Mouse (Mus musculus): ENCODE results near the gene Sfrp5. TPM values are rescaled to one million over a fixed set of nuclear protein-coding genes. Genes with fewer than 3 reads are reported as not detected.
A peak's percentile ranks its signal among the peaks of the same experiment; 100 is the strongest.

The Sfrp5 gene
- total RNA-seq (2017), result 0.20 TPM in 1 of 2 replicates, not detected in the other

DNA sequence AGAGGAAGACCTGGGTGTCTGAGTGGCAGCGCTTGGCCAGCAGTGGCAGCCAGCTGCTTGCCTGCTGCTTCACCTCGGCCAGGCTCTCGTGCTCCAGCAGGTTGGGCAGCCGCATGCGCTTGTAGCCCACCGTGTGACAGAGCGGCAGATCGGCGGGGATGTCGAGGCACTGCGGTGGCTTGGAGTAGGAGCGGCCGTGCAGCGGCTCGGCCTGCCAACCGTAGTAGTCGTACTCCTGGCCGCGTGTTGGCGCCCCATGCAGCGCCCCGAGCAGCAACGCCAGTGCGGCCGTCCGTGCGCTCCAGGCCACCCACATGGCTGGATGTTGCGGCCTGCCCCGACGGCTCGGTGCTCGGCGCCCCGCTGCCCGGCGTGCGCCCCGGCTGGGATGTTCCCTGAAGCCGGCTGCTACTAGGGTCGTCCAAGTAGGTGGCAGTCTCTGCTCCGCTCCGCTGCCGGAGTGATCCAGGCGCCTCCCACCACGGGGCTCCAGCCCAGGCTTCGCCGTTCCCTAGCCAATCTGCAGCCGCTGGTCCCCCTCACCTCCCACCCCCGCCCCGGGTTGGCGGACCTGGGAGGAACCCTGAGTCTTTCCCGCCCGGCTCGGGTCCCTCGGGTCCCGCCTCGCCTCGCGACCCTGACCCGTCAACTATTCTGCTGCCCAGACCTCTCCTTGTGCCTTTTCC, at the start of gene Sfrp5:
Gene Sfrp5, minus strand, starts transcription at position 557 of the 686 bp plus-strand sequence.
- no peak for ATAC-seq (replicated peaks in 1 of 2; ENCODE audit: insufficient read depth in 1 of 2, low FRiP score in 2 of 2, low TSS enrichment in 1 of 2, low read depth in 1 of 2, poor library complexity in 2 of 2, severe bottlenecking in 2 of 2)

DNA sequence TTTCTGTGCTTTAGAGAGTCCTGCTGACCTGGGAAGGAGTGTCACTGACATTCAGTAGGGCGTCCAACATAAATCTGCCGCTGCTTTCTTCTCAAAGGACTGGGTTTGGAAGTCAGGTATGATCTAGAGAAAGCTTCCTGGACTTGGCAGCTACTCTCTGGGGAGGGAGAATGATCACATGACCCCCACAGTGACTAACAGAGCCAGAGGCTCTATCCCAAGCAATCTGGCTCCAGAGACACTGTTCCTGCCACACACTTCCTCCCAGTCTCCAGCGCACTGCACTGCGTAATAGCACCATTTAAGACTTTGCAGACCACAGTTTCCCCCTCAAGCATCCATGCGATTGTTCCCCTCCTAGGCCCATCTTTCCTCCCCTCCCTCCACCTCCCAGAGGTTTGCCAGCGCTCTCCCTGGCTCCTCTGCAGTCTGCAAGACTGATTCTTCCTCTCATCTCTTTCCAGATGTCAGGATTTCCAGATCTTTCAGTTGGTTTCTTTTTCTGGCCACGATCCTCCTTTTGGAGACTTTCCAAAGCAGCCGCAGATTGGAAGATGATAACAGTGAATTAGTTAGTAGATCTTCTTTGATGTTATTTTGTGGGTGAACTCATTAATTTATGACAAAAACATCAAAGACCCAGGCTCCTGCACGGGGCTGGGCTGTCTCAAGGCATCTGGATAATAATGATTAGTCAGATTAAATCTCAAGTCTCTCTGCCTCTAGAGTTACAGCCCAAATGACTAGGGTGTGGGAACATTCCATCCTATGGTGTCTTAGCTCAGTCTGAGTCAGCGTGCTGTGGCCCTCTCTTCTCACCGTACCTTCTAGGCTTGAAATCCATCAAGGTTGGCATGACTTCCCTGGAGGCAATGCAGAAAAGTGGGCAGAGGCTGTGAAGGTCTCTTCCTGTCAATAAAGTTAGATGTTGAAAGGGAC, 48.2 kb upstream of the Sfrp5 start:
- no peak for ATAC-seq (replicated peaks in 1 of 2; ENCODE audit: insufficient read depth in 1 of 2, low FRiP score in 2 of 2, low TSS enrichment in 1 of 2, low read depth in 1 of 2, poor library complexity in 2 of 2, severe bottlenecking in 2 of 2)

DNA sequence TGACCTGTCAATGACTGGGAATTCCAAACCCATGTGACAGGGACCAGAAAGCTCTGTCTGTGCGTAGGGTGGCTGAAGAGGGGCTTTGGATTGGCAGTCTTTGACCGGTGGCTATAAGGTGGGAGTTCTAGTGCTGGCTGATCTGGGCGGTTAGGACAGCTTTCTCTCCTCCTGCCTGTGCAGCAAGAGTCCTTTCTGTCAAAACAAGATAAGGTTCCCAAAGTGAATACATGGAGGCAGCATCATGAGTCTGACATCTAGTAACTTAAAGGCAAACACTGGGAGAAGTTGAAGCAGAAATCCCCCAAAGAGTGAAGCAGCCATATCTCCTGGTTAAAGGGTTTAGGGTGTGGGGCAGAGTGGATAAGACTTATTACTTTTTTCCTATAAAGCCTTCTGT, 45.5 kb upstream of the Sfrp5 start, which contains the start of gene Golga7b:
Gene Golga7b, plus strand, starts transcription at position 56 of the 400 bp plus-strand sequence.
- no peak for ATAC-seq (replicated peaks in 1 of 2; ENCODE audit: insufficient read depth in 1 of 2, low FRiP score in 2 of 2, low TSS enrichment in 1 of 2, low read depth in 1 of 2, poor library complexity in 2 of 2, severe bottlenecking in 2 of 2)

DNA sequence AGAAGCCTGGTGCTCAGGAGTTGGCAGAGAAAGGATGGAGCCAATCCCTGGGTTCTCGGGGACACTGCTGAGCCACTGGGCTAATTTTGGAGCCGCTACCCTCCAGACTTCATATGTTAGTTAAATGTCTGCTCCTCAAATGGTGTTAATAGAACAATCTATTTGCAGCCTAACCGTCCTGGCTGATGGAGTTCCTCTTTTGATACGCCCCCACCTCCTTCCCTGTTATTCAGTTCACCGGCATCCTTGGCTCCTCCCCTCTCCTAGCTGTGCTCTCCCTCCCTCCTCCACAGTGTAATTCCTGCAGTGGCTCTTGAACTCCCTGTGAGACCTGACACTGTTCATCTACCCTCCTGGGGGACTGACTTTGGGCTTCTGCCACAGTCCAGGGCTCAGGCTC, 44.6 kb upstream of the Sfrp5 start:
- peak; percentile 32 to 37; a peak in 2 of 4 replicates for ATAC-seq (replicated peaks in 1 of 2; ENCODE audit: insufficient read depth in 1 of 2, low FRiP score in 2 of 2, low TSS enrichment in 1 of 2, low read depth in 1 of 2, poor library complexity in 2 of 2, severe bottlenecking in 2 of 2)

DNA sequence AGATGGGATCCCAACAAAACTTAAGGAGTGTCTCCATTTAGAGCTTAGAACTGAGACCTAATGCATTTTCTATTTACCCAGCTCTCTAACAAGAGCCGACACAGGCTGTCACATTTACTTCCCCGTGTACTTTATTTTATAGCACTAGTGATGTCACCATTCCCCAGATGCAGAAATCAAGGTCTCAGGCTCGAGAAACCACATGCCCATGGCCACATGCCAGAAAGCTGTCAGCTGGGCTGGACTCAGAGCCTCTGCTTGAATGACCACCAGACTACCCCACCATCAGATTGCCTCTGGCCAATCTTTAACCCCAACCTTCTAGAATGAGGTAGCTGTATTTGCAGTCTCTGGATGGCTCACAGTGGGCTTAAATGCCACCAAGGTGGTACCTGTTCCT, 41.3 kb upstream of the Sfrp5 start:
- no peak for ATAC-seq (replicated peaks in 1 of 2; ENCODE audit: insufficient read depth in 1 of 2, low FRiP score in 2 of 2, low TSS enrichment in 1 of 2, low read depth in 1 of 2, poor library complexity in 2 of 2, severe bottlenecking in 2 of 2)

DNA sequence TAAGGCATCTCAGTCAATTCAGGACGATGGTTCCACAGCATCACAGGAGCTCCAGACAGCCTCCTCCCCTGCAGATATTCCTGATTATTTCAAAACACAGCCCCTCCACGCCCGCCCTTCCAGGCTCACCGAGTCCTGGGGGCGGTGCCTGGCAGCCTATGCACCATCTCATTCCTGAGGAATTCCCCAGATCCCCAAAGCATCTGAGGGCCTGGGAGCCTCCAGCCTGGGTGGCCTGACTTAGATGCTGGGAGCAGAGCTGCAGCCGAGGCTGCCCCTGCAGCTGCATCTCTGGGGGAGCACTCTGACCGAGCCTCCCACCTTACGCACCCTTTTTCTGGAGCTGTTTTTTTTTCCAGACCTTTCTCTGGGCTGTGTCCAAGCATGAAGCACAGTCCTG, 38.8 kb upstream of the Sfrp5 start:
- no peak for ATAC-seq (replicated peaks in 1 of 2; ENCODE audit: insufficient read depth in 1 of 2, low FRiP score in 2 of 2, low TSS enrichment in 1 of 2, low read depth in 1 of 2, poor library complexity in 2 of 2, severe bottlenecking in 2 of 2)

DNA sequence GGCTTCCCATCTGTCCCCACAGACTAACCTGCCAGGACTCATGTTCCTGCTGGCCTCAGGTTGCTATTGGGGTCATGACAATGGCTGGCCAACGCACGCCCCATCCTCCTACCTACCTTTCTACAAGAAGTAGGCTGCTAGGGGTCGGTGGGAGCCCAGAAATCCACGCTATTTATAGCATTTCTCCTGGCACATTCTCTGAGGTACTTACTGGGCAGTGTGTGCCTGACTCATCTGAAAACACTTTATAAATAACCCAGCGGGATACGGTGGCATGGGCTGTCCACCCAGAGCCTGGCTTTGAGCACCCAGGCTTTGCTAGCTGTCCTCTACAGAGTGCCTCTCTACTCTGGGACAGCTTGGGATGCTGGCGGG, 36.3 kb upstream of the Sfrp5 start:
- no peak for ATAC-seq (replicated peaks in 1 of 2; ENCODE audit: insufficient read depth in 1 of 2, low FRiP score in 2 of 2, low TSS enrichment in 1 of 2, low read depth in 1 of 2, poor library complexity in 2 of 2, severe bottlenecking in 2 of 2)

DNA sequence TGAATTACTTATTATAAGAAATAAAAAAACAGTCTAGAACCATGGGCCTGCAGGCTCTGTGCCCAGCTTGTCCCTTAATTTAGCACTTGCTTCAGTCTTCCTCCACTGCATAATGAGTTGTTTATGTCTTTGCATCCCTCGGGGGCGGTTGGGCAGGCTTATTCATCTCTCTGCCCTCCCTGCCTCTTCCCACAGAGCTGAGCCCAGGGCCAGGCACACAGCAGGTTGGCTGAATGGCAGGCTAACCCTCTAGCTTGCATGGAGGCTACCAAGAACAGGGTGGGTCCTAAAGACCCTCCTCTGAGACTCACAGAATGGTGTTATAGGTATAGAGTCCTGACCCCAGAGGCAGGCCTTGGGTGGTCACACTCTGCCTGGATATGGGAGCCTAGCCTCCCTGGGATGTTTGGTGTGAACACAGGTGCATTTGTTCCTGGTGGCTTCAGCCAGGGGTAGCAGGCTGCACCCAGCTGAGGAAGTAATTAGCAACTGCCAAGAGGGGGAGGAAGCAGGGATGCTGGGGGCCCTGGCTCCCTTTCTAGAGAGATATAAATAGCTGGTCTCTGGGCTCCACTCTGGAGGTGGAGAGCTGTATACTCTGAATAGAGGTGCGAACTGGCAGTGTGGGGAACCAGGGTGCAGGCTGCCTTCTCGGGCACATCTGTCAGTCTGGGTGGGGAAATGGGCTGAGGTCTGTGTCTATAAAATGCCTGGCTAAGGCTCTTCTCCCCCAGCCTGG, 35.7 kb upstream of the Sfrp5 start:
- ATAC-seq (replicated peaks in 1 of 2; ENCODE audit: insufficient read depth in 1 of 2, low FRiP score in 2 of 2, low TSS enrichment in 1 of 2, low read depth in 1 of 2, poor library complexity in 2 of 2, severe bottlenecking in 2 of 2), result peak in 1 of 2 experiments; percentile 71; a peak in 2 of 4 replicates

DNA sequence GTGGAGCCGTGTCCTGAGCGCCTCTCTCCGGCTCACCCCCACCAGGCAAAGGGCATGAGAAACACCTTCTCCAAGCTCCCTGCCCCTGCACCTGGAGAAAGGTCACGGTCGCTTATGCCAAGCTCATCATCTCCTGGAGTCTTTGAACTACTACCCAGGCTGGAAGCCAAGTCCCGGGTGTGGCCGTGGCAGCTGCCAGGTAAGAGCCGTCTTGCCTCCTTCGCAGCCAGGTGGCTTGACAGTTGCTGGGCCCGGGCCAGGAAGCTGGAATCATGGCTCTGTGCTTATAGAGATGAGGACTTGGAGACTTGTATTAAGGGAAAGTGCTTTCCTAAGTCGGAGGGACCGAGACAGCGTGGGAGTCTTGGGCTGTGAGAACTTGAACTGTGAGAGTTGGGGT, 28.9 kb upstream of the Sfrp5 start:
- ATAC-seq (replicated peaks in 1 of 2; ENCODE audit: insufficient read depth in 1 of 2, low FRiP score in 2 of 2, low TSS enrichment in 1 of 2, low read depth in 1 of 2, poor library complexity in 2 of 2, severe bottlenecking in 2 of 2), result no peak

DNA sequence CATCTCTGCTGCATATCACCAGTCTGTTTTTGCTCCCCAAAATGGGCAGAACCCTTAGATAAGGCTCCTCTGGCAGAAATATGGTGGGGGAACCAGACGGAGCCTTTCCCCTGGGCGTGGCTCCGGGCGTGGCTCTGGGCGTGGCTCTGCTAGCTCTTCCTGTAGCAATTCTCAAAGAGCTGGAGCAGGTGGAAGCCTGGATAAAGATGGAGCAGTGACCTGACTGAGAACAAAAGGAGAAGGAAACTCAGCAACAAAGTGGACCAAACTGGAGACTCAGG, 28.2 kb upstream of the Sfrp5 start:
- no peak for ATAC-seq (replicated peaks in 1 of 2; ENCODE audit: insufficient read depth in 1 of 2, low FRiP score in 2 of 2, low TSS enrichment in 1 of 2, low read depth in 1 of 2, poor library complexity in 2 of 2, severe bottlenecking in 2 of 2)

DNA sequence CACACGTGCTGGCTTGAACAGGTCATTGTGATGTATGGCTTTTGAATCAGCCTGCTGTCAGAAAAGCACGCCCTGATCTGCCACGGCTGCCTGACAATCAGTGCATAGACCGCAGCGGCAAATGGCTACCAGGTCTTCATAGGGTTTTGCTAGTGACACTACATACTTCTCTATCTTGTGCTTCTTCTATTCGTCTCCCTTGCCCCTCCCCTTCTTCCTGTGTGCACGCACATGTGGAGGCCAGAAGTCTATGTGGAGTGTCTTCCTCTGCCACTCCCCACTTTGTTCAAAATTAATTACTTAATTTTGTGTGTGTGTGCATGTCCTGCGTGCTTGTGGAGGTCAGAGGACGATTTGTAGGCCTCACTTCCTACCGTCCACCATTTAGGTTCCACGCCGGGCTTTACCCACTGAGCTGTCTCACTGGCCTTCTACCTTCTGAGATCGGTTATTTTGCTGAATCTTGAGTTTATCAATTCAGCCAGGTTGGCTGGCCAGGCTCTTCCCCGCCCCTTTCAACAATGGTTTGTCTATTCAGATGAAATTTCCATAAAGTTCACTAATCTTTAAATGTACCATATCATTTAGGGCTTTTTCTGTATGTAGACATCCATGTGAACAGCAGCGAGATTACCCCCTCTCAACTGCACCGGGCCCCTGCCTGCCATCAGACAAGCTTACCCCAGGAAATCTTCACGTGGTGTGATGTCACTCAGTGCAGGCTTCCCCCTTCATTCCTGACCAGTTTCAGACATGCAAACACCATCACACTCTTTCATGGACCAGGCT, 27.6 kb upstream of the Sfrp5 start:
- no peak for ATAC-seq (replicated peaks in 1 of 2; ENCODE audit: insufficient read depth in 1 of 2, low FRiP score in 2 of 2, low TSS enrichment in 1 of 2, low read depth in 1 of 2, poor library complexity in 2 of 2, severe bottlenecking in 2 of 2)

DNA sequence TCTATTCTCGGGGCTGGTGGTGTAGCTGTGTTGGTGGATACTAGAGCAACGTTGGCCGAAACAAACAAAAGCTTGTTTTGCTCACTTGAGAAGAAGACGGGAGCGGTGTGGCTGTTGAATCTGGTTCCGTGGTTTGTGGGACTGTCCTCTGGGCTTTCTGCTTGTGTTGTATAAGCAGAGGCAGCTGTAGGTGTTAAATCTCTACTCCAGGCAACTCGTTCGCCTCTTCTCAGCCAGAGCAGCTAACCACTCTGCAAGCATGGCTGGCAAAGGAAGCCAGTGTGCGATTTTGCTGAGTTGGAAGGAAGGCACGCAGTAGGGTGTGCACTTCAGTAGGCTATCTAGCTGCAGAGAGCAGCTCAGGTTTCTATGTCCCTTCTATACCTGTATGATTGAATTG, 24.4 kb upstream of the Sfrp5 start:
- no peak for ATAC-seq (replicated peaks in 1 of 2; ENCODE audit: insufficient read depth in 1 of 2, low FRiP score in 2 of 2, low TSS enrichment in 1 of 2, low read depth in 1 of 2, poor library complexity in 2 of 2, severe bottlenecking in 2 of 2)

DNA sequence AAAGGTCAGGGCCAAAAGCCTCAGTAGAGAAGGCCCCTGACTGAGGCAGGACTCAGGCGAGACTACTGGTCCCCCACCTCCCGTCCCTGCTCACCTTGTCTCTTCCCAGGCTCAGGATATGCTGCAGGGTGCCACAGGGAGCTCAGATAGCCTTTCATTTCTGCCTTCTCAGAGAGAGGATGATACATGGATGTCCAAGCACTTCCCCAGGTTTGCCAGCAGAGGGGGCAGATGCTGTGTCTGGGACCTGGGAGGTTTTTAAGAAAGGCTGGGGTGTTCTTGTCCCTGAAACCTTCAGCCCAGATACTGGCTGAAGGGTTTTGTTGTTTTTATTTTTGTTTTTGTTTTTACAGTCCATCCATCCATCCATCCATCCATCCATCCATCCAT, 15.3 kb upstream of the Sfrp5 start:
- ATAC-seq (replicated peaks in 1 of 2; ENCODE audit: insufficient read depth in 1 of 2, low FRiP score in 2 of 2, low TSS enrichment in 1 of 2, low read depth in 1 of 2, poor library complexity in 2 of 2, severe bottlenecking in 2 of 2), result peak in 1 of 2 experiments; percentile 71; a peak in 2 of 4 replicates

DNA sequence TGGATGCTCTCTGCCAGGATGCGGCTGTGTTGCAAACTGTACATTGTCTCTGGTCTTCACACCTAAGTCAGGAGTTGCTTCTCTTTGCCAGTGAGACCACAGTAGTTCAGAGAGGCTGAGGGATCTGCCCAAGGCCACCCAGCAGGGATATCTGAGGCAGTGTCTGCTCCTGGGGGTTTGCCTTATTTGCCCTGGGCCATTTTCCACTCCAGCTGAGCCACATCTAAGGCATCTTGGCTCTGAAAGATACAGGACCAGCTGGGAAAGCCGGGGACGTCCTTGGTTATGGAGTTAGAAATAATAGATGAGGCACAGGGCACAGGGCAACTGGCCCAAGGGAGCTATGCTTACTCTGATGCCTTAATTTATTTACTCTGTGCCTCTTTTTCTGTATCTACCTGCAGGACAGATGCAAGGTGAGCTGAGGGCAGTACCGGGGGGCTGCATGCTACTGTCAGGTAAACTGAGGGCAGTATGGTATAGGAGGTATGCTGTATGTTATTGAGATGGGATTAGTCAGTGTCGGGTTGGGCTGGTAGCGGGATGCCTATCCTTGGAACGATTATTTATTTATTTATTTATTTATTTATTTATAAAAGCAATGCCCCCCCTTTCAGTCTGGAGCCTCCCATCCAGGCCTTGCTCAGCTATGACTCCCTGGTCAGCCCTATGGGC, 14.8 kb upstream of the Sfrp5 start:
- no peak for ATAC-seq (replicated peaks in 1 of 2; ENCODE audit: insufficient read depth in 1 of 2, low FRiP score in 2 of 2, low TSS enrichment in 1 of 2, low read depth in 1 of 2, poor library complexity in 2 of 2, severe bottlenecking in 2 of 2)

DNA sequence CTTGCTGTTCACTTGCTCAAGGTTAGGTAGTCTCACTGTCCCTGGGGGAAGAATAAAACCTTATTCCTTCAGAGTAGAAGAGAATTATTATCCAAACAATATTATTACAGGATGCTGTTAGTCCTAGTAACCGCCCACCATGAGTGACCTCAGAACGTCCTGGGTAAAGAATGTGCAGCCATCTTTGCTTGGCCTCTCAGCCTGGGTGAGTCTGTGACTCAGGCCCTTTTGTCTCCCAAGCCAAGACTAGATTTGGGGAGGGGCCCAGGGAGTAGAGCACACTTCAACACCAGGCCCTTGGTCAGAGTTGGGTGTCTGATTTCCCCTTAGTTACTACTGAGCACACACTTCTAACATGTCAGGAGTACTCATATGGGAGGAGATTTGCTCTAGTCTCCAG, 12.5 kb upstream of the Sfrp5 start:
- no peak for ATAC-seq (replicated peaks in 1 of 2; ENCODE audit: insufficient read depth in 1 of 2, low FRiP score in 2 of 2, low TSS enrichment in 1 of 2, low read depth in 1 of 2, poor library complexity in 2 of 2, severe bottlenecking in 2 of 2)

DNA sequence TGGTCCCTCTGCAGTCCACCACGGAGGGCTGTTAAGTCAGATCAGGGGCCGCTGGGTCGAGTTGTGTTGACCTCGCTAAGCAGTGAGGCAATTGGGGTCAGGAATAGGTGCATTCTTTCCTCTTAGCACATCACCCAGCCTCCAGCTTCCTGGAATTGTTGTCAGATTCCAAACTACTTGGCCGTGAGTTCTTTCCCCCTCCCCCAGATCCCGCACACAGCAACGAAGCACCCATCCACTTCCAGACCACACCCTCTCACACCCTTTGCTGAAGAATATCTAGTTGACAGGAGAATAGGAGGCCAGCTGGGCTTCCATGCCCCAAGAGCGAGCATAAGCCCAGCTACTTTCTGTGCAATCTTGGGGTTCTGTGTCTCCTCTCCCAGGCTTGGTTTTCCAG, 9.9 kb upstream of the Sfrp5 start:
- ATAC-seq (replicated peaks in 1 of 2; ENCODE audit: insufficient read depth in 1 of 2, low FRiP score in 2 of 2, low TSS enrichment in 1 of 2, low read depth in 1 of 2, poor library complexity in 2 of 2, severe bottlenecking in 2 of 2), result no peak

DNA sequence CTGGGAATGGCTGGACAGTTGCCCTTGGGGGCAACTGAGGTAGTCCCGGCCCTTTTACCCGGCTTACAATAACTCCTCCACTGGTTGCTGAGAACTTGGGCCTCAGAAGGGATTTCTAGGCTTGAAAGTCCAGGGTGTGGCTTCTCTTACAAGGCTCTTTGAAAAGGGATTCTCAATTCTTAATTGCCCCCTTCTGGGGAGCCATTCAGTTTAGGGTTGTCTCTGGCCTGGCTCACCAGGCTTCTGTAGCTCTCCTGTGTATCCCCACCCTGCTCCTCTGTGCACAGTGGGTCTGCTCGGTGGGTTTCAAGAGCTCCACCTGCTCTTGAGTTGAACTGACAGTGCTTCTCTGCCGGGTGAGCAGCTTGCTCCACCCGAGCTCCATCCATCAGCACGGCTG, 7.9 kb upstream of the Sfrp5 start:
- ATAC-seq (replicated peaks in 1 of 2; ENCODE audit: insufficient read depth in 1 of 2, low FRiP score in 2 of 2, low TSS enrichment in 1 of 2, low read depth in 1 of 2, poor library complexity in 2 of 2, severe bottlenecking in 2 of 2), result no peak

Data from hematopoietic stem cell, adult 5-6 weeks (primary cell).